Mouse (Mus musculus) liver, adult 2 months (tissue): Measurements from ENCODE around the gene Exoc7. TPM values are rescaled to one million over a fixed set of nuclear protein-coding genes. Genes with fewer than 3 reads are reported as not detected.

ENCODE experiments used
- DNase-seq: peaks from one replicate; pipeline ENCODE4 v3.0.0-alpha.2; 2011; ENCODE audit warnings: low read depth, low spot score; ENCODE audit errors: extremely low read depth
- H3K27ac ChIP-seq: fragments of 200-500 bp; replicated peaks from 2 replicates; pipeline ENCODE4 v1.5.1; 2012; ENCODE audit warnings: low read depth, mild to moderate bottlenecking, control low read depth, inconsistent platforms, low read length; ENCODE audit not compliant: insufficient read depth
- H3K27me3 ChIP-seq: fragments of 200-500 bp; 2 replicates; pipeline ENCODE4 v1.6.1; 2012; ENCODE audit warnings: mild to moderate bottlenecking, moderate library complexity, low read length, inconsistent platforms; ENCODE audit not compliant: control insufficient read depth, insufficient read depth
- H3K36me3 ChIP-seq: fragments of 200-500 bp; 2 replicates; pipeline ENCODE4 v1.6.1; 2012; ENCODE audit warnings: low read length, inconsistent platforms; ENCODE audit not compliant: control insufficient read depth, insufficient read depth
- H3K4me1 ChIP-seq: fragments of 200-500 bp; 2 replicates; pipeline ENCODE4 v1.6.1; 2011; ENCODE audit warnings: low read length; ENCODE audit not compliant: control insufficient read depth, insufficient read depth
- H3K4me3 ChIP-seq: fragments of 200-500 bp; 2 replicates; pipeline ENCODE4 v1.5.1; 2011; ENCODE audit warnings: low read depth, mild to moderate bottlenecking, control low read depth, low read length, moderate library complexity; ENCODE audit not compliant: insufficient read depth
- H3K79me2 ChIP-seq: fragments of 200-500 bp; 2 replicates; pipeline ENCODE4 v1.6.1; 2012; ENCODE audit warnings: inconsistent platforms, mild to moderate bottlenecking, low read length, moderate library complexity; ENCODE audit not compliant: control insufficient read depth, insufficient read depth
- H3K9ac ChIP-seq: fragments of 200-500 bp; 2 replicates; pipeline ENCODE4 v1.6.1; 2012; ENCODE audit warnings: low read depth, mild to moderate bottlenecking, control low read depth, inconsistent platforms, low read length
- CTCF ChIP-seq: fragments of 200-500 bp; IDR thresholded peaks from 2 replicates; pipeline ENCODE4 v1.5.1; 2011; ENCODE audit warnings: low read depth, low read length, control low read depth
- POLR2A ChIP-seq: fragments of 200-500 bp; IDR thresholded peaks from 2 replicates; pipeline ENCODE4 v1.6.1; 2011; ENCODE audit warnings: low read length, control low read depth; ENCODE audit not compliant: insufficient read depth; ENCODE audit errors: extremely low read depth
- WGBS: fragments of 180-500 bp; shearing (Covaris S2); methylation state at CpG from one replicate; pipeline ENCODE4 v1.1.7; 2018; 5-methylcytosine and 5-hydroxymethylcytosine counted together
- polyA plus RNA-seq: library from polyadenylated mRNA; depleted of rRNA; stranded (reverse); fragments of >200 nt; gene quantifications from 2 replicates; pipeline ENCODE4 v1.2.3, GENCODE M21; 2012; rRNA removed
- total RNA-seq: library from RNA; depleted of rRNA; stranded (reverse); fragments of >200 nt; gene quantifications from 2 replicates; pipeline ENCODE4 v1.2.3, GENCODE M21; 2014; rRNA removed

Exoc7 gene
- total RNA-seq (15.9 and 19.5 TPM in 2 replicates), polyA plus RNA-seq (18.9 and 19.5 TPM in 2 replicates)

DNA sequence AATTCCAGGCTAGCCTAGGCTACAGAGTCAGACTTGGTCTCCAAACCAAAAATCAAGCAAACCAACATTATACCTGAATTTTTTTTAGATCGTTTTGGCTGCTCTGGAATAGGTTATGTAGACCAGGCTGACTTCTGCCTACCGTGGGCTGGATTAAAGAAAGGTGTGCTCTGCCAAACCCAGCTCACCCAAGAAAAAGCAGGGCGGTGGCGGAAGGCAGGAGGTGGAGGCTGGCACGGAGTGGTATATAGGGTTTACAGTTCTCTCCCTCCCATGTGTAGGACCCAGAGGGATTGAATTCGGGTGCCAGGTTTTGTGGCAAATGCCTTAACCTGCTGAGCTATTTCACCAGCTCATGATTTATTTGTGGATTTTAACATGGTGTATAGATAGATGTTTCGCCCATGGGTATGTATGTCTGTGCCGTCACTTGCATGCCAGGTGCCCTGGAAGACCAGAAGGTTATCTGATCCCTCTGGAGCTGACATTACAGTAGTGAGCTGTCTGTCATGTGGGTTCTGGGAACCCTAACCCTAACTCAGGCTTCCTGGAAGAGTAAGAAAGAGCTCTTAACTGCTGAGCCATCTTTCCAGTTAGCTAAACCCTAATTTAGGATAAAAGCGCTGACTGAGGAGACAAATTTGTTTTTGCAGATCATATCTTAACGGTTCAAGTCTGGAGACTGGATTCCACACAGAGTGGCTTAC is at the start of gene Exoc7:
Exoc7 (minus strand) TSS at position 215 of the 707 bp plus-strand sequence.
- 84% methylated on average over 10 of the region's 10 CpGs for WGBS
- peaks cover 10% of the 10 kb centered on the region; the same call in 1 of the 2 replicates for H3K36me3 ChIP-seq
- peak within 1 kb of the TSS; percentile 17 for H3K27ac ChIP-seq
- peaks cover 4% of the 10 kb centered on the region; the same call in 1 of the 2 replicates for H3K79me2 ChIP-seq
- H3K9ac ChIP-seq: peak within 1 kb of the TSS; percentile 87
- H3K4me3 ChIP-seq: peak within 1 kb of the TSS; percentile 93
- no peaks in the 10 kb centered on the region for H3K27me3 ChIP-seq
- no peak for DNase-seq
- H3K4me1 ChIP-seq: peaks cover 8% of the 10 kb centered on the region
- TF ChIP-seq CTCF (no peak), POLR2A (no peak)

- Histone ChIP-seq H3K9ac (no peak overlapping the region), H3K36me3 (no peaks in the 10 kb centered on the region), H3K4me3 (no peak overlapping the region), H3K4me1 (no peaks in the 10 kb centered on the region), H3K79me2 (no peaks in the 10 kb centered on the region), H3K27me3 (no peaks in the 10 kb centered on the region), H3K27ac (no peak overlapping the region)
- DNase-seq: no peak
- WGBS: 71% methylated on average over 17 of the region's 17 CpGs
- no peak for TF ChIP-seq POLR2A
- TF ChIP-seq CTCF: 0 out of 2 replicates have a peak, but pooled peaks have one; percentile 2
Observed at GRCm38 (mm10) chr11:116354521-116354920, 47.5 kb upstream of the Exoc7 start.

DNA sequence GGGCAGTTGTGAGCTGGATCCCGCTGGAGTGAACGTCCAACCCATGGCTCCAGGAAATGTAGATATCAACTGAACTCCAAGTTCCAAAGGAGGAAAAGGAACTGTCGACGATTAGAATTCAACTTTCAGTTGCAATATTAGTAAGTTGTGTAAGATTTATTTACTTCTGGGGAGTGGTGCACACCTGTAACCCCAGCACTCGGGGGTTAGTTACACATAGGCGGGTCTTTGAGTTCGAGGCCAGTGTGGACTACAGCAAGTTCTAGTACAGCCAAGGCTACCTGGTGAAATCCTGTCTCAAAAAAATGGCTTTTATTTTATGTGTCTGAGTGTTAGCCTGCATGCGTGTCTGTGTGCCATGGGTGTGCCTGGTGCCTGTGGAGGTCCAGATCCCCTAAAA is 46.5 kb upstream of the Exoc7 start:
- H3K79me2 ChIP-seq: no peaks in the 10 kb centered on the region
- no peaks in the 10 kb centered on the region for H3K36me3 ChIP-seq
- no peak for TF ChIP-seq CTCF
- TF ChIP-seq POLR2A: no peak
- no peak overlapping the region for H3K9ac ChIP-seq
- H3K4me3 ChIP-seq: no peak overlapping the region
- peak overlapping the region; percentile 33 for H3K27ac ChIP-seq
- no peaks in the 10 kb centered on the region for H3K4me1 ChIP-seq
- H3K27me3 ChIP-seq: no peaks in the 10 kb centered on the region
- DNase-seq: no peak
- 43% methylated on average over 8 of the region's 8 CpGs for WGBS

- TF ChIP-seq CTCF: no peak
- TF ChIP-seq POLR2A: no peak
- Histone ChIP-seq H3K4me1 (no peaks in the 10 kb centered on the region), H3K27me3 (no peaks in the 10 kb centered on the region), H3K9ac (no peak overlapping the region), H3K4me3 (no peak overlapping the region), H3K27ac (no peak overlapping the region), H3K79me2 (no peaks in the 10 kb centered on the region), H3K36me3 (no peaks in the 10 kb centered on the region)
- no peak for DNase-seq
- 88% methylated on average over 5 of the region's 5 CpGs for WGBS
Observed at GRCm38 (mm10) chr11:116351294-116351693, 44.3 kb upstream of the Exoc7 start.

- DNase-seq: no peak
- 88% methylated on average over 5 of the region's 5 CpGs for WGBS
Observed at GRCm38 (mm10) chr11:116347955-116348354, 40.9 kb upstream of the Exoc7 start.

GRCm38 (mm10) chr11:116347012-116347411 is 40.0 kb upstream of the Exoc7 start:
- H3K4me1 ChIP-seq: no peaks in the 10 kb centered on the region
- H3K27ac ChIP-seq: no peak overlapping the region
- WGBS: 91% methylated on average over 7 of the region's 7 CpGs
- no peaks in the 10 kb centered on the region for H3K79me2 ChIP-seq
- no peaks in the 10 kb centered on the region for H3K36me3 ChIP-seq
- no peak overlapping the region for H3K4me3 ChIP-seq
- H3K27me3 ChIP-seq: no peaks in the 10 kb centered on the region
- no peak overlapping the region for H3K9ac ChIP-seq
- no peak for TF ChIP-seq CTCF
- TF ChIP-seq POLR2A: no peak
- DNase-seq: no peak

More at GRCm38 (mm10) chr11:116347955-116348354, 40.9 kb upstream of the Exoc7 start:
- H3K27ac ChIP-seq: no peak overlapping the region
- no peaks in the 10 kb centered on the region for H3K4me1 ChIP-seq
- H3K27me3 ChIP-seq: no peaks in the 10 kb centered on the region
- no peak overlapping the region for H3K9ac ChIP-seq
- TF ChIP-seq POLR2A (no peak), CTCF (no peak)
- H3K79me2 ChIP-seq: no peaks in the 10 kb centered on the region
- no peak overlapping the region for H3K4me3 ChIP-seq
- H3K36me3 ChIP-seq: no peaks in the 10 kb centered on the region
